Mouse (Mus musculus) brain, embryonic 14.5 days (tissue): ENCODE results near the gene Snrpn.

Experiments
- CTCF ChIP-seq: fragments of 200-500 bp; IDR thresholded peaks from 2 replicates; pipeline ENCODE4 v1.5.1; 2012; ENCODE audit warnings: inconsistent platforms, mild to moderate bottlenecking, moderate library complexity, borderline replicate concordance; ENCODE audit not compliant: insufficient read depth, insufficient read length; ENCODE audit errors: extremely low read depth
- POLR2A ChIP-seq: fragments of 200-500 bp; IDR thresholded peaks from 2 replicates; pipeline ENCODE4 v1.6.1; 2012; ENCODE audit warnings: mild to moderate bottlenecking, inconsistent platforms, borderline replicate concordance; ENCODE audit not compliant: poor library complexity, insufficient read depth, insufficient read length, severe bottlenecking; ENCODE audit errors: extremely low read depth

DNA sequence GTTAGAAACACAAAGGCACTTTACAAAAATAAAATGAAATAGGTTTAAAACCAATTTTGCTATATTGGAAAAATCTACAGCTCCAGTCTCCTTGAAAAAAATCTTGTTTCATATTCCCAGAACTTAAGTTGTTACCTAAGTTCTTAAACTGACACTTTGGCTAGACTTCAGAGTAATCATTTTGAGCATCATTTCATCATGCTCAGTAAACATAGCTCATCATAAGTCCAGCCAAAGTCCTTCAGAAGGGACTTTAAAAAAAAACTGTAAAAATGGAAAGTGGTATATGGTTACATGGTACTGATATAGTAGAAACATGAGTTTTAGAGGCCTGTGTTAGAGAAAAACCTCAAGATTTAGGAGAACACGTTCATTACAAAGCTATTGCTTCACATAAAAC is 161.4 kb downstream of the Snrpn start:
- TF ChIP-seq CTCF (no peak), POLR2A (no peak)
